In genomic region chr2:173307984-173308383, GRCm38 (mm10) we compare ENCODE assay signal across 8 mouse cellular contexts. TPM values are rescaled to one million over a fixed set of nuclear protein-coding genes. Genes with fewer than 3 reads are reported as not detected.
DNase-seq lines count a peak whose midpoint lies in the region; ATAC-seq and TF ChIP-seq lines count a peak whose summit lies in the region.
"Had no signal": no experiment of that assay in that cellular context is flagged by ENCODE, and none has a peak within 500 bp of the region (broad histone marks: within the 10 kb centered on the region; RNA-seq: fewer than 3 reads in every experiment).

No protein-coding gene starts in this region.

- H3K4me1 ChIP-seq in lung, embryonic 14.5 days (ENCODE audit: insufficient read depth) = peaks cover 10% of the 10 kb centered on the region
- peaks cover 18% of the 10 kb centered on the region for H3K4me1 ChIP-seq in forebrain, embryonic 15.5 days
- H3K4me1 ChIP-seq in limb, embryonic 13.5 days = peaks cover 17% of the 10 kb centered on the region
- peaks cover 4% of the 10 kb centered on the region; the same call in 1 of the 2 replicates for H3K4me1 ChIP-seq in stomach, embryonic 16.5 days (ENCODE audit: control insufficient read depth, insufficient read depth, low read length)

- intact Hi-C loops in left cerebral cortex, postnatal 14 days (cut with DNase I) = no loop called here

- WGBS in lung, embryonic 14.5 days = 27% methylated on average over 4 of the region's 4 CpGs
- 11% methylated on average over 4 of the region's 4 CpGs for WGBS in forebrain, embryonic 15.5 days
- whole genome bisulfite sequencing in limb, embryonic 13.5 days = 21% methylated on average over 4 of the region's 4 CpGs
- 18% methylated on average over 4 of the region's 4 CpGs for WGBS in stomach, embryonic 16.5 days

- 0 out of 2 replicates have a peak overlapping the region, but pooled peaks have one; percentile 9 for H3K9ac ChIP-seq in lung, embryonic 14.5 days
- no peak overlapping the region for H3K9ac ChIP-seq in forebrain, embryonic 15.5 days (replicated peaks)
- H3K9ac ChIP-seq in limb, embryonic 13.5 days = no peak overlapping the region
- H3K9ac ChIP-seq in stomach, embryonic 16.5 days (ENCODE audit: low read length) = 0 out of 2 replicates have a peak overlapping the region, but pooled peaks have one; percentile 4

- peak overlapping the region; percentile 42; the same call in 1 of the 2 replicates for H3K27ac ChIP-seq in lung, embryonic 14.5 days (ENCODE audit: low read depth)
- H3K27ac ChIP-seq in forebrain, embryonic 15.5 days (replicated peaks) = peak overlapping the region; percentile 84; the same call in 1 of the 2 replicates
- H3K27ac ChIP-seq in limb, embryonic 13.5 days = no peak overlapping the region
- H3K27ac ChIP-seq in stomach, embryonic 16.5 days (ENCODE audit: low read length) = no peak overlapping the region

- DNase-seq in lung, embryonic 14.5 days = peak; percentile 20
- no peak for DNase-seq in lung, postnatal 14 days
- no peak for DNase-seq in frontal cortex, postnatal 25 days (ENCODE audit: low spot score in 2 of 2)
- DNase-seq in left cerebral cortex, postnatal 14 days (ENCODE audit: low spot score in 2 of 2) = no peak

- ATAC-seq in lung, embryonic 14.5 days (ENCODE audit: insufficient read depth) = peak; percentile 32
- peak; percentile 9; the same call in 1 of the 2 replicates for ATAC-seq in forebrain, embryonic 15.5 days (replicated peaks)
- peak; percentile 22; the same call in 1 of the 2 replicates for ATAC-seq in limb, embryonic 13.5 days (ENCODE audit: low FRiP score, low read depth)
- peak; percentile 5; the same call in 1 of the 2 replicates for ATAC-seq in stomach, embryonic 16.5 days (ENCODE audit: insufficient read depth, low FRiP score)

- H3K27me3 ChIP-seq in lung, embryonic 14.5 days (ENCODE audit: insufficient read depth, low read length) = no peaks in the 10 kb centered on the region
- no peaks in the 10 kb centered on the region for H3K27me3 ChIP-seq in forebrain, embryonic 15.5 days
- H3K27me3 ChIP-seq in limb, embryonic 13.5 days = peaks cover 24% of the 10 kb centered on the region
- H3K27me3 ChIP-seq in stomach, embryonic 16.5 days (ENCODE audit: control insufficient read depth, insufficient read depth, low read length) = no peaks in the 10 kb centered on the region
- H3K27me3 ChIP-seq: Patski had no signal

- TF ChIP-seq CTCF in lung, embryonic 14.5 days (IDR thresholded peaks at IDR 0.05; ENCODE audit: low read depth) = no peak

- H3K4me2 ChIP-seq in lung, embryonic 14.5 days = peak overlapping the region; percentile 47
- H3K4me2 ChIP-seq in forebrain, embryonic 15.5 days (replicated peaks) = peak overlapping the region; percentile 38
- peak overlapping the region; percentile 53 for H3K4me2 ChIP-seq in limb, embryonic 13.5 days (replicated peaks)
- H3K4me2 ChIP-seq in stomach, embryonic 16.5 days (ENCODE audit: low read depth, low read length) = peak overlapping the region; percentile 32; the same call in 1 of the 2 replicates

- no peaks in the 10 kb centered on the region for H3K36me3 ChIP-seq in lung, embryonic 14.5 days (ENCODE audit: insufficient read depth)
- no peaks in the 10 kb centered on the region for H3K36me3 ChIP-seq in forebrain, embryonic 15.5 days
- H3K36me3 ChIP-seq in limb, embryonic 13.5 days = no peaks in the 10 kb centered on the region
- H3K36me3 ChIP-seq in stomach, embryonic 16.5 days (ENCODE audit: control insufficient read depth, insufficient read depth, low read length) = no peaks in the 10 kb centered on the region

- H3K4me3 ChIP-seq in lung, embryonic 14.5 days (ENCODE audit: low read depth, low read length) = no peak overlapping the region
- no peak overlapping the region for H3K4me3 ChIP-seq in forebrain, embryonic 15.5 days
- H3K4me3 ChIP-seq in limb, embryonic 13.5 days = no peak overlapping the region
- no peak overlapping the region for H3K4me3 ChIP-seq in stomach, embryonic 16.5 days (replicated peaks; ENCODE audit: low read length)

- no peaks in the 10 kb centered on the region for H3K9me3 ChIP-seq in lung, embryonic 14.5 days (ENCODE audit: low read depth, low read length)
- no peaks in the 10 kb centered on the region for H3K9me3 ChIP-seq in forebrain, embryonic 15.5 days
- H3K9me3 ChIP-seq in limb, embryonic 13.5 days = peaks cover 4% of the 10 kb centered on the region; the same call in 1 of the 2 replicates
- no peaks in the 10 kb centered on the region for H3K9me3 ChIP-seq in stomach, embryonic 16.5 days (replicated peaks; ENCODE audit: control insufficient read depth, low read length)

RNA-seq across cellular contexts. Expression of gene Pmepa1, which starts 31.7 kb away (rescaled TPM):
- polyA plus RNA-seq in lung, embryonic 14.5 days (2014; fragmentation: Nextera tagmentation; extraction: Ambion mirVana) = 8.9 and 9.0 TPM in 2 replicates
- 6.8 and 7.5 TPM in 2 replicates for polyA plus RNA-seq in forebrain, embryonic 15.5 days (2015; fragmentation: Nextera tagmentation; extraction: Ambion mirVana)
- 5.6 and 6.0 TPM in 2 replicates for polyA plus RNA-seq in limb, embryonic 13.5 days (2015; fragmentation: Nextera tagmentation; extraction: Ambion mirVana)
- polyA plus RNA-seq in stomach, embryonic 16.5 days (2015; fragmentation: Nextera tagmentation; extraction: Ambion mirVana) = 7.2 and 7.4 TPM in 2 replicates
- total RNA-seq in left cerebral cortex, postnatal 14 days (2021) = 10 to 100 TPM; 43.3 to 56.9 TPM

Comparison
In these comparisons a context has a peak if more than half of its experiments do, and no peak if none do; other contexts are left out.
1. H3K27ac ChIP-seq: peak in lung, embryonic 14.5 days (single experiment) and forebrain, embryonic 15.5 days (single experiment); none in limb, embryonic 13.5 days (single experiment) and stomach, embryonic 16.5 days (single experiment).
2. H3K9ac ChIP-seq: peak in lung, embryonic 14.5 days (single experiment) and stomach, embryonic 16.5 days (single experiment); none in forebrain, embryonic 15.5 days (single experiment) and limb, embryonic 13.5 days (single experiment).
3. Peak in every context shown above with its lines, with median percentiles within 50 percentile points of each other: ATAC-seq and H3K4me2 ChIP-seq.